Mouse (Mus musculus) cerebellum, adult 2 months (tissue): ENCODE data around the gene 9130230L23Rik.

Source experiments
- CTCF ChIP-seq: fragments of 200-500 bp; IDR thresholded peaks from 2 replicates; pipeline ENCODE4 v1.5.1; 2011; ENCODE audit warnings: low read depth, mild to moderate bottlenecking, control low read depth, low read length, moderate library complexity, borderline replicate concordance; ENCODE audit not compliant: insufficient read depth
- POLR2A ChIP-seq: fragments of 200-500 bp; IDR thresholded peaks from 2 replicates; pipeline ENCODE4 v1.6.1; 2011; ENCODE audit warnings: low read length, control low read depth, borderline replicate concordance; ENCODE audit not compliant: insufficient read depth

GRCm38 (mm10) chr5:66001232-66001631 lies 2.9 kb downstream of the 9130230L23Rik start:
- TF ChIP-seq CTCF (no peak), POLR2A (no peak)
